Mouse (Mus musculus) cerebellum, adult 8-10 months (tissue): ENCODE measurements at regions not wholly inside any gene's neighbourhood (a gene's known extent, or its start where the extent isn't known, plus 50 kb on each side); places are given as distances from the start of the nearest gene placed in this dataset.

Source experiments
- DNase-seq: peaks from one replicate; pipeline ENCODE4 v3.0.0; 2022

DNA sequence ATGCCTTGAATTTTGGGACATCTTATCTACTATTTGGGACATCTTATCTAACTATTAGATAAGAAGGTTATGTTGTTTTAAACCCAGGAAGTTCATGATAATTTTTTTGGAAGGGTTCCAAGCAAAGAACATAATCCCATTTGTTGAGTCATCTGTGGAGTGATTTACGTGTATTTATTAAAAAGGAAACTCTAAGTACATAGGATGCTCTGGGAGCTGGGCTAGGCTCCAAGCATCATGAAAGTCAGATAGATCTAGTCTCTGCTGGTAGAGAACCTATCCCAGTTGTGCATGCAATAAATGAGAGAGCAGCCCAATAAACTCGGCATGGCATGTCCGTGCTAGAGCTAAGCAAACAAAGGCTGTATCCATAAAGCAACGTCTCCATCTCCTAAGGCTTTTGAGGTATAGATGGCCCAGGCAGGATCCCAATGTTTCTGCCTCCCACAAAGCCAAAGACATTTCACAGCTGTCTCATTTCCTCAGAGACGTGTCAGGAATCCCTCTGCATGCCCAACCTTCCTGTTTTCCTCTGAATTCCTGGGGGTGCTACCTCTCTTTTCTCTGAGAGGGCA is 289.4 kb upstream of the Dynlrb2 start:
- no peak for DNase-seq

DNA sequence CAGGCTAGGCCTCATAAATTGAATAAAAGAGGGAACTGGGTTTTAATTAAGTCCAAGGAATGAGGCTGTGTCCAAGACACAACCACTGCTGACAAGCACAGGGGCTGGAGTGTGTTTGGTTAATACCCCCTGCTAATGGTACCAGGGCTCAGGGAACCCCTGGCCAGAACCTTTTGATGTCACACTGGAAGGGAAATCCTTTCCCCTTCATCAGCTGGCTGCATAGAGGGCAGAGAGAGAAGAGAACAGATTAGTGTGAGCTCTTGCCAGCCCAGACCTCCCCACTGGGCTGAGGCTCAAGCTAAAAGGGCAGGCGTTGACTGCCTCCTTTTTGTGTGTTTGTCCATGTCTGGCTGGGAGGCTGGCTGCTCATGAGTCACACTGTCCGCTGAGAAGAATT is 301.1 kb upstream of the Dynlrb2 start:
- DNase-seq = no peak

DNA sequence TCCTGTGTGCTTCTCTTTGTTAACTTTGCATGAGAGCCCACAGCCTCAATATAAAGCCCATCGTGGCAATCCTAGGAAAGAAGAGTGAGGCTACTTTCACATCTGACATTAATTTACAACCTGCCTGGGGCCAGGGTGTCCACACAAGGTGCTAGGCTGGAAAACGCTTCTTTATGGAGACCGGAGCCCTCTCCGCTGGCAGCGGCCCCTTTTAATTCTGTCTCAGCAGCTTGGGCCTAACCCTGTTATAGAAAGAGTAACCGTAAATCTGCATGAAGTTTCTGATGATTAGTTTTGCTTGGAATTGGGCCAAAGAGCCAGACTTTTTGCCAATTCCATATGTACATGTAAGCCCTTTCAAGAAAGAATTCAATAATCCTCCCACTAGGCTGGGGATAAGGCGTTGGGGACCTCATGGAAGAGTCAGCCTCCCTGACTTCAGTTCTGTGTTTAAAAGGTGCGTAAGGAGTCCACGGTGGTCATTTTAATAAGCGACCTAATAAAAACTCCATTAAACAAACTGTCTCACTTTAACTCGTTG is 304.2 kb upstream of the Dynlrb2 start:
- no peak for DNase-seq

DNA sequence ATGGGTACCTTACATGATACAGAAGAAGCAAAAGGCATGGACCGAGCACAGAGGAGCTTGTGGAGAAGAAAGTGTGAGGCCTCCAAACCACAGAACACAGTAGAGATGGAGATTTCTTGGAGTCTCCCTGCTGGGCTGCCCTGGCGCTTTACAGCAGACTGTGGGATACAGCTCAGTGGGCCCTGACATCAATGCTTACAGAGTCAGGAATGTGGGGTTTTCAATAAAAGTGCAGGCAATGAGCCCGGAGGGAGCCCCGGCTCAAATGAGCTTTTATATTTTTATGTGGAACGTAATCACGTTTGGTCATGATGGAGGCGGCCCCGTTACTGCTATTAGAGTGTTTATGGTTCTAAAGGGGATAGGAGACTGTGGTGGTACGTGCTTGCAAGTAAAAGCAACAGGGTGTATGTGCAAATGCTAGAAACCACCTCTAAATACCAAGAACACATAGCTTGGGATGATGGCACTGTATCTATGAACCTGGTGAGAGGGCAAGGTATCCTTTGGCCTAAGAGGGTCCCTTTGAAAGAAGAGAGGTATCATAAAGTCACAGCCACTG is 308.1 kb upstream of the Dynlrb2 start:
- DNase-seq = no peak

DNA sequence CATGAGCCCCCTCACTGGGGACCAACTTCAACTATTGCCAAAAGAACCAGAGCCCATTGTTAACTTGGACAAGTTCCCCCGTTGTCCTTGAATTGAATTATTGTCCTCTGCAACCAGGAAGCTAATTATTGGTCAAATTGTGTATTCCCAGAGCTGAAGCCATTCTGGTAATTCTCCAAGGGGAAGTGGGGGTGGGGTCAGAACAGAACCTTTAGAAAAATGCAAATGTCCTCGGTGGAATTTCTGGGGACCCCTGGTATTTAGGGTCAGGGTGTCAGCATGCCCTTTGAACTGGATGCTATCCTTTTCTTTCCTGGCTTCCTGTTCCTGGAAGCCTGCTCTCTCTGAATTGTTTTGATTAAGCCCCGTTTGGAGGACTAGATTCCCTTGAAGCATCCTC is 312.7 kb upstream of the Dynlrb2 start:
- no peak for DNase-seq

DNA sequence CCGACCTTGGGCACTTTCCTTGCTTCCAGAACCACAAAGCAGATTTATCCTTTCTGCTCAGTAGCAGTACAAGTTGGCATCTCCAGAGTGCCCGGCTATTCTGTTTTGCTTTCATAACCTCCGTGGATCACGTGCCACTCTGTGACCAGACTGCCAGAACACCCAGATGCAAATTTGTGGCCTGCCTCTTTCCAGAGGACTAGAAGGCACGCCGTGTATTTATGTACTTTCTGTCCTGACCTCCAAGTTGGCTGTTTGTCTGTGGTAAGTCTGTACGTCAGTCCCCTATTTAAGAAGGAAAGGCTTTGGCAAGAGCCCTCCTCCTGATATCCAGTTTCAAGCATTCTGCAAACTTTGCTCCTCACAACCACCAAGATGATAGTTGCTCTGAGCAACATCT is 319.6 kb upstream of the Dynlrb2 start:
- no peak for DNase-seq

DNA sequence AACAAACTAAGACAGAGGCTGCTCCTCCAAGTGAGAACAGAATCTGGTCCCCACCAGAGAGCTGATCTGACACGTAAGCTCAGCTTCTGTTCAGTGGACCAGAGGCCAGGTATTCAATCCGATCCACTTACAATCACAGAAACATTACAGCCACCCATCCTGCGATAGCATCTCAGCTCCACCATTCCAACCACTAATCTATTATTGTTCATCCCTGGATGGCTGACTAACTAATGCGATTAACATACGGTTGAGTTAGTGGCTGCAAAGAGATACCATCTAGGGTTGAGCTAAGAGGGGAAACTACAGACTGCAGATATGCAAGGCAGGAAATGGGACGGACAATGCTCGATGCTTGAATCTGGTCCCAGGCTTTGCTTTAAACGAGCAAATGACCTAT is 320.5 kb upstream of the Dynlrb2 start:
- no peak for DNase-seq

DNA sequence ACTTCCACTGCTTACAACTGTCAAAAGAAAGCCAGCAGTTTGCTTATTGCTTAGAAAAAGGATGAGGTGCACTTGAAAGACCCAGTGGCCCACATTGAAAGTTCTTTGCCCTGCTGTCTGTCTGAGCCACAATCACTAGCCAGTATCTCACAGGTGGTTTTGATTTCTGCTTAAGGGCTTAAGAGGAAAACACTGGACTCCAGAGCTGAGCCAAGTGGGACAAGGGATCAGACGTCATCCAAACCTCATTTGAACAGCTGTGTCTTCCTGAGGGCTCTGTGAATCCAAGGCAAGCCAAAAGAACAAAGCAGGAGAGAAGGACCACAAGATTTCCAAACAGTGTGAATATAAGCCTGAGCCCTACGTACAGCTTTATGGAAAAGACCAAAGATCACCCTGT is 326.8 kb upstream of the Dynlrb2 start:
- DNase-seq = no peak

DNA sequence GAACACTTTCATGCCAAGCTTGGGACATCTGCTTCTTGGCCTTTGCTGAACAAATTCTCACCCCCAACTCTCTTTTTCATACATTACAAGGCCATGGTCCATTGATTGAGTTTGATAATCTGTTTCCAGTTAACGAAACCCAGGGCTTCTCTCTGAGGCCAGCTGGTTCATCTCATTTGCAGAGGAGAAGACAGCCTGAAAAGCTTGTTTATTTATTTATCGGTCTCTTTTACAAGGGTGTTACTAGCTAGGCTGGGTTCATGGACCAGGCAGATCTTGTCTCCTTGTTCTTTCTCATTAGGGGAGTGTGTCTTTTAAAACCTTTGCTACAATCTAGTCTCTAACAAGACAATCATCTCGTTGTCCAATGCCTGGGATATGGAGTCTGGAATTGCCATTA is 329.9 kb upstream of the Dynlrb2 start:
- no peak for DNase-seq

DNA sequence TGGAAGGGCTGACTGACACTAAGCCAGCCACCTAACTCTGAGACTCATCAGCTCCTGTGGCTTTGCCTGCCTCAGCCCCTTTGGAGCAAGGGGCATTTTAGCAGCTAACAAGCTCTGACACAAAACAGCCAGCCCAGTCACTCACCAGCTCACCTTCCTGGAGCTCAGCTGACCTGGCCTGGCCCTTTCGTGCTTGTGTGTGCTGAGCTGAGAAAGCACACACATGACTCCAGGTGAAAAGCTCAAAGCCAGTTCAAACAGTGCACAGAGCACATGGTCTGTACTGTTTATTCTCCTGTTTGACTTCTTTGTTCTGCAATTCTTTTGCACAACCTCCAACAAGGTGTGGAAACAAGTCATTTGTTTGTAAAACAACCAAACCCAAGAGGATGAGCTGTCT is 330.8 kb upstream of the Dynlrb2 start:
- no peak for DNase-seq

DNA sequence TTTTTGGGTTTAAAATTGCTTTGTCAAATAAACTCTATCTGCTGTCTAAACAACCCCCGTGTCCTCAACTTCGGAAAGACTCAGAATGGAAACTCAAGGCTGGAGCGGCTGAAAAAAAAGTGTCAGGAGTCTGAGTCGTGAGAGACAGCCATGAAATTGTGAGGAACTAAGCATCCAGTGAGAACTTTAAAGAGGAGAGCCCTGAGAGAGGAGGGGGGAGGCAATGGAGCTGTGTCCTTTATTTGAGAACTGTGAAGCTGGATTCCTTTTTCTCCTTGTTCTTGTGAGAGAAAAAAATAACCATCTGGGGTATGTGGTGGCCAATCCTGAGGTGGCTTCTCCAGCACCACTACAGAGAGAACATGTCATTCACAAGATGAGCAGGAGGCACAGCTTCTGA is 336.9 kb upstream of the Dynlrb2 start:
- no peak for DNase-seq

DNA sequence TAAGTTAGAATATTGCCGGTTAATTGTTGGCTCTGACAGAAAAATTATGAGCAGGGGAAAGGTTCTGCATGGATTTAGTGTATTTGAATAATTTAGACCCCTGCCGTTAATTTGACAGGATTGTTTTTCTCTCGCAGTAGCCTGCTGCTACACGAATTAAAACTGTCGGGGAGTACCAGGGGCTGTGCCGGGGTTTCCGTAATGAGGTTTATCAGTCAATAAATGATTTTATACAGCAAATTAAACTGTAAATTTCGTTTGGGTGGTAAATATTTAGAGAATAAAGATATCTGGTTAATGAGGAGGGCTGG is 339.8 kb upstream of the Dynlrb2 start:
- no peak for DNase-seq

DNA sequence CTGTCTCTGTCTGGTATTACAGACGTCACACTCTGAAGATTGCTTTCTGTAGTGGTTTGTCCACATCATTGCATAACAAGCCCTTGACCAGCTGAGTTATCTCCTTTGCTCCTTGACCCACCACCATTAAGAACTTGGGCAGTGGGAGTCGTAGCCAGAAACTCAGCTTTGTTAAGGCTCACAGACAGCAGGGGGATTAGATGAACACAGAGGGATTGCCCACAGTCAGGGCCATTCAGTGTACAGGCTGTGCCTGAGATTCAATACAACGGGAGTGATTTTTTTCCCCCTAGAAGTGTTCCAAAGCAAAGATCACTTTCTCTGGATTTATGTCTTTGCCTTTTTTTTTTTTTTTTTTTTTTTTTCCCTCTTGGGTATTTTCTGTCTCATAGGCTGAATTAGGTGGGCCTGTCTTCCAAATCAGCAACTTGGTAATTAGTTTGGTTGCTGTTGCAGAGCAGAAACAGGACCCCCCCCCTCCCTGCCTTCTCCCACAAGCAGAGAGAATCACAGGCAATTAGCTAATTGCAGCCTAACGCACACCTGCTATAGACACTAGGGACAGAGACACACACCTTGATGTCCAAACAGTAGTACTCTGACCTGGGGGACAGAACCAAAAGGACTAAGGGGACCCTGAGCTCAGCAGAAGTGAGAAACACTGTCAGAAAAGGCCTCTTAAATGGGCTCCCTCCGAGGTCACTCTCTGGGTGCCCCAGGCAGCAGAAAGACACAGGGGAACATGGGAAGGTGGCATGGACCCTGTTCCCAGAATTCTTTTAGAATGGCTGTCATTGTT is 340.4 kb upstream of the Dynlrb2 start:
- DNase-seq = no peak

DNA sequence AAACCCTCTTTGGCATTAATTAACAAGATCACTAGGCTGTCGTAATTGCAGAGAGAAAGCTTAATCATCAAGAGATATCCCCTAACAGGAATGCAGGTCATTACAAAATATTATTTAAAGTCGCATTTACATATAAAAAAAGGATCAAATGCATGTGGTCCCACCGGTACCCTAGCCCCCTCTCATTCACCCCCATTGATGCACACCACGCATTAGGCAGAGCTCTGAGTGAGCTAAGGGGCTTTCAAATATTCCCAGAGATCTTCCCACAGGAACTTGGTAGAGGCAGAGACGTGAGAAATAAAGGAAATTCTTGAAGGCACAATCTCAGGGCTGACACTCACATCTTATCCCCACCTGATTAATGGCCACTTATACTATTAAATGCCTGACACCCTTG is 343.8 kb upstream of the Dynlrb2 start:
- no peak for DNase-seq

DNA sequence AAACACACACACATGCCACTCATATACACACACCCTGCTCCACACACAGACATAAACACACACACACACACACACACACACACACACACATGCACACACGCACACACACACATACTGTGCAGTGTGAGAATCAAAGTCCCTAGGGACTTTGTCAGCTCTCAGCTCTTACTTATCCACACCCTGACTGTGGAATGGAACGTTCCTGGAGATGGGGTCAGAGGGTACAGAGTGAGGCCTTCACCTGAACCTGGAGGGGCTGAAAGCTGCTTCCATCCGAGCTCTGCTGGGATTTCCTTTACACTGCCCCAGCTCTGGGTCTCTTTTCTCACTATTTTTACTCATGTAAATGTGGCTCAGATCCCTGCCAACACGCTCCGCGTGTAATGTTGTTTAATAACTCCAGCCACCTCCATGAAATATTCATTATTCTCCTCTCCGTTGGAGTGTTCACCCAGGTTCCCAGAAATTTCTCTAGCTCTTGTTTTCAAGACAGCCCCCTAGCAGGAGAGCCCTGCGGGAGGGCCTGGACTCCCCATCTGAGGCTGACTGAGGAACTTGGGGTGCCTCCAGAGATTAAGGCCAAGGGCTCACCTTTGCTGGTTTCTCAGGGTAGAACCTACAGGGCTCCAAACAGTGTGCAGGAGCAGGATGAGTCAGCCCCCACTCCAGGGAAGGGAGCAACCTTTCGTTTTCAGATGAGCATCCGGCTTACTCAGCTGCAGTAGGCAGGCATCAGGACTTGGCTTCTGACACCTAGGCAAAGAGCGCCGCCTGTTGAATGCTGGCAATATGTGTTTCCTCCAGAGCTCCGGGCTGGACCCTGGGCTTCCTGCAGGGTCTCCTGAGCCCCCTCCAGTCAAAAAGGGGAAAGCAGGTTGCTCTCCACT is 360.8 kb upstream of the Dynlrb2 start:
- peak; percentile 72 for DNase-seq

DNA sequence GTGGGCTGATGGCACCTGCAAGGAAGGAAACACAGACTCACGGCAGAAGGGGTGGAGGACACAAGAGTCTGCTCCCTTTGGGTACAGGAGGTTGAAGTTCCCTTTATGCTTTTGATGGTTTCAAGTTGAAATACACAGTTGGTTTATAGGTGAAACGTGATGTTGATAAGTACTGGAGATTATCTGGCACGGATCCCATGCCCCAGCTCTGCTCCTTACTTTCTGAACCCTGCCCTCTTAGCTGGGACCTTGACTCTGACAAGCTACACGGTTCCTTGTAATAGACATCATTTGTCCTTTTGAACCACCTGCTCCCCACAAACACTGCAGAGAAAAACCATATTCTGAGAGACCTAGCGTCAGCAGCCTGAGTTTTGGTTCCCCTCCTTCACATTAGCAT is 363.4 kb upstream of the Dynlrb2 start:
- DNase-seq = no peak

DNA sequence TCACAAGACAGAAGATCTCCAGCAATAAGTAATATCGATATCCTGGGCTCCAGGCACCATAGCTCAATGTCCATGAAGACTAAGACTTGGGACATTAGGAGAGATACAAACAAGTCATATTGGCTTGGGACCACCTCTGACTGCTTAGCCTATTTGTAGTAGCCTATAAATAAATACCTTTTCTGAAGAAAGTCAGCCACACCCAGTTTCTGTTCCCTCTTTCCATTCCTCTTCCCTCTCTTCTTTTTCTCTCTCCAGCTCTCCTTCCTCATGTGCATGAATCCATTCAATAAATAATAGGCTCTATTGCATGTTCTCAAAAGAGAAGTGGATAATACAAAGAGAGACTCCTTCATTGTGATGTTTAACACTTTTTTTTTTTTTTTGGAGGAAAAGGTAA is 364.8 kb upstream of the Dynlrb2 start:
- DNase-seq = no peak

DNA sequence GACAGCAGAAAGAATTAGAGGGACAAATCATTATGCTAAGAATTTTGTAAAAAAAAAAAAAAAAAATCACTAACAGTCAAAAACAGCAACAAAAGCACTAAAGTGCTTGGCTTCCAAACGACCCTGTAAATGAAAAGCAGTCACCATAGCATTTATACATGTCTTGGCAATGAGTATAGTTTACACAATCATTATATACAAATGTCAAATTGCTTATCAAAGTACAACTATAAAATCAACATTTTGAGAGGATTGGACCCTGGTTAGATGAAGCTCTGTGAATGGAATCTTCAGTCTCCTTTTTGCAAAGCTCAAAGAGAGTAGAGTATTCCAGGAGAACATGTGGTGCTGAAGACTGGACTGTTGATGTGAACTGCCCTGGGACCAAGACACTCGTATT is 367.0 kb upstream of the Dynlrb2 start:
- no peak for DNase-seq

DNA sequence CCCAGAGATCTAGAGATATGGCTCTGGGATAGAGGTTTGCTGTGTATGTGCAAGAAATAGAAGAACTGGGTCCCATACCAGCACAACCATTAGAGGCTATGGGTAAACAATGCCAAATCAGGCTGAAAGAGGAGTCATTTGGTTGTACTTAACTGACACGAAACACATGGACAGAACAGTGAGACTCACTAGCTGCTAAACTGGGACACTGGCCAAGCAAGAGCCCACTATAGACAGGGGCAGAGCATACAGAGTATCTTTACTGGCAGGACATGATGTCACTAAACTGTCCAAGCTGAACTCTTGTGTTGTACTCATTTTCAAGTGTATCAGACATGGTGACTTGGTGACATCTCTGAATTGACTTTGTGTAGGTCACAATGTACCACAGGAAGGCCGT is 371.3 kb upstream of the Dynlrb2 start:
- DNase-seq = no peak

DNA sequence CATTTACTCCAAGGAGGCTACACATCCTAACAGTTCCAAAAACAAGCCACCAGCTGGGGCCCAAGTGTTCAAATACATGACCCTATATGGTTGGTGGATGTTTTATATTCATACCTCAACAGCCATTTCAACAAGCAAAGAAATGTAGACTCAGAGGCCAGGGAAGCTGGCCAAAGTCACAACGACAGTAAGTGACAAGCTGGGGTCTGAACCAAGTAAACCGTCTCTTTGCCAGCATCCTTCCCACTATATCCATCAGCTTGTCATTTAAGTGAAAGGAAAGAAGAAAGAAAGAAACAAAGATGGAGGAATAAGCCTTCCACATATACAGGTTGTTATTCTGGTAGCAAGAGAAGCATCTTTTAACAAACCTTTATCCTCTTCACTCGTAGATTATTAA is 371.7 kb upstream of the Dynlrb2 start:
- DNase-seq = no peak

DNA sequence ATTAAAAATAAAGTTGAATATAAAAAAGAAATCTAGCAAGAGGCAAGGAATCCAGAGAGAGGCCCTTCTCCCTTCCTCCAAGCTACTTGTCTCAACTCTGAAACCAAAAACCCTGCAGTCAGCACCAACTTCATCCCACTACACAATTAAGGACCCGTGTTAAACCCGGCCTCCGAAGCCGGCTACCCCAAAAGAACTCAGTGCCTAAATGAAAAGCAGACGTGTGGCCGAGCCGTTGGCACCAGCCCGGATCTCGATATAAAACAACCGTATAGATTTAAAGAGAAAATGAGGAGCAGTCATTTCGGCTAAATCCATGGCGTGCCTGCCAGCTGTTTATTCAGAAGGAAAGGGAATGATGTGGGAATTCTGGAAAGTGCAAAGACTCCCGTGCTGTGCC is 384.7 kb upstream of the Dynlrb2 start:
- DNase-seq = no peak

DNA sequence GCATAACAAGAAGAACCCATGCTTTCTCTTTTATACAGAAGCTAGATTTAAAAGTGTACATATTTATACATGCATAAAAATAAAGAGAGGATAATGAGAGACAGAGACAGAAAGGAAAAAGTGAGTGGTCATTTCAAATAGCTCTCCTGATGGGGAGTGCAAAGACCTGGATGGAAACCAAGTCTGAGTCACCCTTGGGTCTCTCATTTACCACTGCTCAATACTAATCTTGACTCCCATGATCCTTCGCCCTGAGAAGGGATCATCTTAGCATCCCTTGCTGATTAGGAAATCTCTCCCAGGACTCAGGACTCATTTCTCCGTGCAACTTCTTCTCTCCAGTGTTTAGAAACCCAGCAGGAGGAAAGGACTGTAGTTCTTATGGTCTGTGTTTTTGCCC is 386.9 kb upstream of the Dynlrb2 start:
- no peak for DNase-seq

DNA sequence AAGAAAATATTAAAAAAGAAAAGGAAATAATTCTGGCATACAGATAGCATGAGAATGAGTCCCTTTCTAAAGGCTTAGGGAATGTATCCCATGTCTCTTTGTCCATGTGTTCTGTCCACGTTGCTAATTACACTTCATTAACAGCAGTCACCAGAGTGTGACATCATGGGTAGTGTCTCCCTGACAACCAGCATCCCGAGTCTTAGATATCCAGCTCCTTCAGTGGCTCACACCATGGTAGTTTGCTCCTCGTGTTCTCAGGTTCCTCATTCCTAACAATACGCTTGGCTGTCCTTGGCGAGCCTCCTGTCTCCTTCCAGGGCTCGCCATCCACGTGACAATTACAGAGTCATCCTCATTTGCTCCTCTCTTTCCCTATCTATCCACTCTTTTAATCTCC is 388.1 kb upstream of the Dynlrb2 start:
- no peak for DNase-seq
